Mouse (Mus musculus): ENCODE data around the gene Pdgfc.

- TF ChIP-seq CTCF (IDR thresholded peaks at IDR 0.05; ENCODE audit: low read depth): no peak
- no peak for TF ChIP-seq EP300 (optimal IDR thresholded peaks at IDR 0.05)
Measured at GRCm38 (mm10) chr3:81028361-81028760, 7.9 kb upstream of the Pdgfc start.
